Mouse (Mus musculus): ENCODE measurements around the gene Mpz. TPM values are rescaled to one million over a fixed set of nuclear protein-coding genes. Genes with fewer than 3 reads are reported as not detected.

Gene Mpz
- total RNA-seq, 2 experiments from 2014 or later: 478 to 752 TPM

DNA sequence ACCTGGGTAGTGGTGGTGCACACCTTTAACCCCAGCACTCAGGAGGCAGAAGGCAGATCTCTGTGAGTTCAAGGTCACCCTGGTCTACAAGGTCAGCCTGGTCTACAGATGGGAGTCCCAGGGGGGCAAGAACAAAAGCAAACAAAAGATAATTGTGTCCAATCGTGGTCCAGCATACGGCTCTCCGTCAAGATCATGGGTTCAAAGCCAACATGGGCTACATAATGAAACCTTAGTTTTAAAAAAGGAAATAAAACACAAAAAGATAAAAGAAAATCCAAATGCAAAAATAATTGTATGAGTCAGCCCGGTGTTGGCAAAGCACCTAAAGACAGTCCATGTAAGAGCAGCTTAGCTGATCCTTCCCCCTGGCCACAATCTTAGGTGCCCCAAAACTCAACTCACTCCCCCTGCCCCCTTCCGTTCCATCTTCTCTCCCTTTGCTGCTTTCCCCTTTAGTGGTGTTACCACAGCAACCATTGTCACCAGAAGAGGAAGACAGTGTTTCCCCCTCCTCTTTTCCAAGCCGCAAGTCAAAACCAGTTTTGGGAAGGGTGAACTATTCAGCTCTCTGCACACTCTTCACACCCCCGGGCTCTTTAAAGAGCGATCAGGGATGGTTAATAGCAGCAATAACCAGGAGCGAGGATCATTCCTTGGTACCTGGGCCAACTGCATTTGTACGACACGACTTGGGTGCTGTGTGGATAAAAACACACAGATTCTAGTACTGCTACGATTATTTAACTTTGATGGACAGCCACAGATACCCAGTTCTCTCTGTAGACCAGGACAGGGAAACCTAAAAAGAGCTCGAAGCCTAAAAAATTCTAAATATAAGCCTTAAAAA is 37.6 kb downstream of the Mpz start:
- DNase-seq: no peak

DNA sequence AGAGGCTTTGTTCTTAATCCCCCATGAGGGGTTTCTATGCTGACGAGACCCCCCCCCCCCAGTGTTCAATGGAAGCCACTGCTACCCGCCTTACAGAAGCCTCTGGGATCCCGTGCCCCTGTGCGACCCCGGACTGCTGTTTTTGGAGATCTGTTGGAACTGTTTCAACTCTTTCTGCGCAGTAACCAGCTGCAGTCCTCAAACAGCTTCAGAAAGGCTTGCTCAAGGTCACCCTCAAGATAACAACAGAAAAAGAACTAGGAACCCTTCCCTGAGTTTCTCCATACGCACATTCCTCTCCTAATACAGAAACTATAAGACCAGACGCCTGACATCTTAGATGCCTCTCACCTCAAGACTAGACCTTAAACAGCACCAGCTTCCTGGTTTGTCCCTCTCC is 38.5 kb downstream of the Mpz start:
- no peak for DNase-seq

DNA sequence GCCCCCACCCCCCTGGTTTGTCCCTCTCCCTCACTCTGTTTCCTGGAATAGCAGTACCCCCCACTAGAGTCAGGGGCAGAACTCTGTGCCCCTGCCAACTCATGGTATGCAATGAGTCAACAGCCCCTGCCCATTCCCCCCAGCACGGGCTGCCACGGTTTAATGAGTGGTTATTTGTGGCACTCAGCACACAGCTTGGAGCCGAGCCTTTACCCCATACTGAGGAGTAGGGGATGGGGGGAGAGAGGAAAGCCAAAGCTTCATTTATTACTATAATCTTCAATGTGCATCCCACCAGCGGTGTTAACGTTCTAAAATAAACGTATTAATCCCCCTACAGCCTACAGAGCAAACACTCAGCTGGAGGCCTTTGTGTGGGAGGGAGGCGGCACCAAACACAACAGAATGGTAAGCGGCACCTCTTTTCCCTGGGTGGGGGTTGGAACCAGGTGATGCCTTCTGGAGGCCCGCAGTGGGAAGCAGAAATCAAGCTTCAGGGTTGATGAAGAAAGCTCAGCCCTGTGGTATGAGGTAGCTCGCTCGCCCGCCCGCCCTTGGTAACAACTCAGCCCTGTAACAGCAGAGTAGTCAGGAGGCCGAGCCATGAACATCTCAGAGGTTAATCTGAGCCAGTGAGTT is 39.1 kb downstream of the Mpz start:
- DNase-seq: no peak

DNA sequence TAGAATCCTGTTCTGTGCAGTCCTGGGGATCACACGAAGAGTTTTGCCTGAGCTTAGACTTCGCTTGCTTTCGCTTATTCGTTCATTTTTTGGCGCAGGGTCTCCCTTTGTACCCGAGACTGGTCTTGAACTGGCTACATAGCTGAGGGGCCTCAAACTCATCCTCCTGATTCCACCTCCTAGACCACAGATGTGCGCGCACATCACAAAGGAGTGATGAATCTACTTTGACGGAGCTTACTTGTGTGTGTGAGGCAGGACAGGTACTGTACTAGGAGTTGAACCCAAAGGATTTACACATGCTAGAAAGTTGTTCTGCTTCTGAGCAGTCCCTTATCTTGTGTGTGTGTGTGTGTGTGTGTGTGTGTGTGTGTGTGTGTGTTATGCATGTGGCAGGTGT is 40.3 kb downstream of the Mpz start:
- DNase-seq: no peak

DNA sequence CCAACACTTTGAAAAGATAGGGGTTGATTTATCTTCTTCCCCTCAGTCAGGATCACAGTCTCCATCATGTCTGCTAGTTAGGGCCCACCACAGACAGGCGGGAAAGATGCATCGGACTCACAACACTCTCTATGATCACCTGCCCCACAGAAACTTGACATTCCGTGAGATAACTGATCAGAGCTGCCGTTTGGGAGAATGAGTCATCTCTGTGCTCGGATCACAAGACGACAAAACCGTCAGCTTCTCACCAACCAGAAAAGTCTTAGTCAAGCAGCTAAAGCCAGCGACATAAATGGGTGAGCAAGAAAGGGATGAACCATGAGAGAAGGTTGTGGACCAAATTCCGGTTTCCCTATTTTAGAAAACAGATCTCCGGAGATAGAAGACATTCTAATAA is 41.8 kb downstream of the Mpz start:
- DNase-seq: no peak

DNA sequence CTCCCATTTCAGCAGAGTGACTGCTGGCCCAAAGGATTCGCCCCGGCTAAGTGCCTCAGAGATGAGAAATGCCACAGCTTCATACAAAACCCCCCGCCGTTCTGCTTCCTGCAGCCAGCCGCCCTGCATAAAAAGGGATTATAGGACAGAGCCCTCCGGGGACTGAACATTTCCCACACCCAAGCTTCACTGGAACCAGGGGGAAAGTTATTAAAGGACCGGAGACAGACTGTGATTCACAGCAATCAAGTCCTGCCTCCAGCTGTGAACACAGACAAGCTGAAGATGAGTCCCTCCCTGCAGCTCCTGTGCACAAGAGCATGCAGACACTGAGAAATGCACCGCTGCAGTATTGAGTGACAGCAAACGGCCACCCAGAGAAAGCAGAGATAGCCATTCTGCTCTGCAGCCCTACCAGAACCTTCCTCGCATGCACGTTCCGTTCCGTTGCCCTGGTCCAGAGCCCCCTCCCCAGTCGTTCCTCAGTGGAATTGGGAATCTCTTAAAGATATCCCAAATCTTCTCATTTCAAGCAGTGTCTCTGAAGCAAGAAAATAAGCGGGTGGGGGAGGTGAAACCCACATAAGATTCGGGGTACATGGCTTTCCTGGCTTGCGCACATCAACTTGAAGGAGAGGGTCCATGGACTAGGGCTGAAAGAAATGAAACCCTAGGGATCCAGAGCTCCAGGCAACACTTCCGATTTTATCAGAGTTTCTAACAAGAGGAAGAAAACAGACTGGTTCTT is 42.8 kb downstream of the Mpz start:
- DNase-seq: no peak

DNA sequence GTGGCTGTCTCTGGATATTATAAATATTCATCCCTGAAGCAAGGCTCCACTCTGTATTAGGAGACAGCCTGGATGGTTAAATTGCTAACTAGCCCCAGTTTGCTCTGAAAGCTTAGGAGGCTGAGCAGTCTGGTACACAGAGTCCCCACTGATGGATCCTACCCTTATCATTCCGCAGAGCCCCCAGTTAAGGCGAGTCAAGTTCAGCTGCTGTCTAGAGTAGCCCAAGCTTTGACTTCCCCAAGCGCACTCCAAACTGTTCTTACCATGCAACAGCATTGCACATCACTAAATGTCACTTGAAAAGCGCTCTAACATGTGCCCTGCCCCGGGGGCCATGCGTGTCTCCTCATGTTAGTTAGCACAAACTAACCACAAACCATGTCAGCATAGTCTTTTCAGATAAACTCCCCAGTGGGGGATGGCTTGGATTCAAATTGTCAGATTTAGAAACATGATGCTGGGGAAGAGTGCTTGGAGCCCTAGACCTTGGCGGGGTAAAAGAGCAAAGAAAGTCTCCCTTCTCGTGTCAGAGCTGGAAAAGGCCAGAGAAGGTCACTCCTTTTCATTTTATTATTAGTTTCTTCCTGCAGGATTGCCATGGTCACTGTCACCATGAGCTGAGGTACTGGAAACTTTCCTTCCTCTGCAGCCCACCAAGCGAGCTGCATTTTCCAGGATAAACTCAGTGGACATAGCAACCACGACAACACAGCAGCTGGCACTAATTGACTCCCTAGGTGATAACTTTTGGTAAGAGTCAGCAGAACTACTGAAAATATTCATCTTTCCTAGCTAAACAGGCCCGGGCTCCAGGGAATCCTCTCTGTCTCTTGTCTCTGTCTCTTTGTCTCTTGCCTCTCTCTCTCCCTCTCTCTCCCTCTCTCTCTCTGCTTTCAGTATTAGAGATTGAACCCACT is 43.7 kb downstream of the Mpz start:
- DNase-seq: no peak

DNA sequence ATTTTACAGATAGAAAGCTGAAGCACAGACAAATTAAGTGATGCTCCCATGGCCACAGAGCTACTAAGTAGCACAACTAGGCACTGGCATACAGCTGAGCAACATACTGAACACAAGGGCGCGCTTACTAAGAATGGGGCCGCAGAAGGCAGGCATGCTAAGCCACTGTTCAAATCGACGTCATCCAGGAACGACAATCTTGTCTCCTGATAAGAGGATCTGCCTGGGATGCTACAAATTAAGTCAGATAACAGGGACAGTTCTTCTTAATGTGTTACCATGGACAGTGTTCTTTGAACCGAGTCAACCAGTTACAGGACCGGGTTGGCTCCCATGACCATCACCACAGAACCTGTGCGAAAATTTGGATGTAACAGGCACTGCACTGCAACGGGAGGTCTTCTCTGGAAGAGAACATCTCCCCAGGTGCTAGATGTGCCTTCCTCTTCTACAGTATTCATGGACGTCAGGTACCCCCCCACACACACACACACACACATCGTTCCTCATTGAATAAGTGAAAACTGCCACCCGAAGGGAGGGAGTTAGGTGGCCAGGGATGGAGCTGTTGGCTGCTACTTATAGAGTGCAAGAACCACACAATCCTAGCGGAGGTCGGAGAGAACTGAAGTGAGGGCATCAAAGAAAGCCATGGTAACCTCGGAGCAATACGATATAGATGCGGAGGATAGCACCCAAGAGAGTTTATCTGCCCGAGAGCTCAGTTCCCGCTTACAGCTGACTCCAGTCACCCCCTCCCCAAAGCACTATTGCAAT is 44.7 kb downstream of the Mpz start:
- DNase-seq: no peak

DNA sequence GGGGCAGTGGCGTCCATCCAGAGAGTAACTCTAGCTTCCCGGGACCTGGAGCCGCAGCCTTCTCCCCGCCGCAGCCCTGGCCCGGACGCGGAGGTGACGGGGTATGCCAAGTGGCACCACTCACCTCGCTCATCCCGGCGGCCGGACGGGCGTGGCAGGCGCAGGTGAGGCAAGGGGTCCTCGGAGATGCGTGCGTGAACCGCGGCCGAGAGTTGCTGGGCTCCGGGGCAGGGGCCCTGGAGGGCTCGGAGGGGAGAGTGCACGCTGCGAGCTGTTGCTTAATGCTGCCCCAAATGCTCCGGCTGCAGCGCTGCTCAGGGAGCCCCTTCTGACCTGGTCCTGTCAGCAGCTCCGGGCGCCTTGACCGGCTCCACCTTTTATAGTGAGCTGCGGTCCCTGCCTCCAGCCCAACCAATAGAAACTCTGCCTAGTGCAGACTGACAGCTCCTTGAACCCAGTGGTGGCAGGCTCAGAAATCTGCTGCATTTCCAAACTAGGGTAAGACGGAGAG is 45.4 kb downstream of the Mpz start, which contains the start of gene Pcp4l1:
Pcp4l1 (minus strand) TSS at position 382 of the 511 bp plus-strand sequence.
- DNase-seq: peak; percentile 41

DNA sequence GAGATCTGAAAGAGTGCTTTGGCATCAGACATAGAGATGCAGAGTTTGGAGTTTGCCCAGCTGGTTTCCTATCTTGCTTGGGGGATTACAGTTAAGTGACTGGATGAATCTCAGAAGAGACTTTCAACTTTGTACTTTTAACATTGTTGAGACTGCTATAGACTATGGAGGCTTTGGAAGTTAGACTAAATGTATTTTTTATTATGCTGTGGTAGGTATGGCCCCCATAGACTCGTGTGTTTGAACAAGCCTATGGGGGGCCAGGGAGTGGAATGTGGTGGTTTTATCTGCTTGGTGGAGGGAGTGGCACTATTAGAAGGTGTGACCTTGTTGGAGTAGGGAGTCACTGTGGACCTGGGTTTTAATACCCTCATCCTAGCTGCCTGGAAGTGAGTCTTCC is 49.0 kb downstream of the Mpz start:
- DNase-seq: no peak

DNA sequence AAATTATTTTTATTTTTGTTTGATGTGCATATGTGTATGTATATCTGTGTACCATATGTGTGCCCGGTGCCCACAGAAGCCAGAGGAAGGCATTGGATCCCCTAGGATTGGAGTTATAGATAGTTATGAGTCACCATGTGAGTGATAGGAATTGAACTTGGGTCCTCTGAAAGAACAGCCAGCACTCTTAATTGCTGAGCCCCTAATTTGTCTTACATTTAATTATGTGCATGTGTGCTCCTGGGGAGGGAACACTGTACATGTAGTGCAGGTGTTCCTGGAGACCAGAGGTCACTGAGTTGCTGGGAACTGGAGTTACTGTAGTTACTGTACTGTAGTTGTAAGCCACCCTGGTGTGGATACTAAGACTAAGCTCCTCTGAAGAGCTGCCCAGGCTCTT is 50.3 kb downstream of the Mpz start:
- DNase-seq: no peak

DNA sequence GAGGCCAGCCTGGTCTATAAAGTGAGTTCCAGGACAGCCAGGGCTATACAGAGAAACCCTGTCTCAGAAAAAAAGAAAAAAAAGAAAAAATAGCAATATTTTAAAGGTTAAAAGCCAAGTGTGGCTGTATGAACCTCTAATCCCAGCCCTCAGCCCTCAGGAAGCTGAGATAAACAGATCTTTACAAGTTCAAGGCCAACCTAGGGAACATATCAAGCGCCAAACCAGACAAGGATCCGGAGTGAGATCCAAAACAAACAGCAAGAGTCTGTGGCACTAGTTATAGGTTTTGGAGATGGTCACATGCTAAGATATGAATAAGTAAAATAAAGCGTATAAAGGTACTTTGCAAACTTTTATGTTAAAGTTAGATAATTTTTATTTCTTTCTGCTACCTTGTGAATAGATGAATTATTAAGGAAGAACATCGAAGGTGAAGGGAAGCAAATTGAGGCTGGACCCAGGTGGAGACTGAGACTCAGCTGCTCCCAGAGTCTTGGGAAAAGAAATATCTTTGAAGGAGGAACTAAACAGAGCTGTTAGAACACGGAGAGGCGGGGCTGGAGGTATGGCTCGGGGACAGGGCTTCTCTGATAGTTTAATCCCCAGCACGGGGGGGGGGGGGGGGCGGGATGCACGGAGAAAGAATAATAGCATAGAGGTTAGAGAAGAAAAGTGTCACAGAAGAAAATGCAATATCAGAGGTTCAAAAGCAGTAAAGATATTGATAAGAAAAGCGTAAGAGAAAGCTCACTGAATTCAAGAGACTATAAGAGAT is 53.1 kb downstream of the Mpz start:
- DNase-seq: no peak

DNA sequence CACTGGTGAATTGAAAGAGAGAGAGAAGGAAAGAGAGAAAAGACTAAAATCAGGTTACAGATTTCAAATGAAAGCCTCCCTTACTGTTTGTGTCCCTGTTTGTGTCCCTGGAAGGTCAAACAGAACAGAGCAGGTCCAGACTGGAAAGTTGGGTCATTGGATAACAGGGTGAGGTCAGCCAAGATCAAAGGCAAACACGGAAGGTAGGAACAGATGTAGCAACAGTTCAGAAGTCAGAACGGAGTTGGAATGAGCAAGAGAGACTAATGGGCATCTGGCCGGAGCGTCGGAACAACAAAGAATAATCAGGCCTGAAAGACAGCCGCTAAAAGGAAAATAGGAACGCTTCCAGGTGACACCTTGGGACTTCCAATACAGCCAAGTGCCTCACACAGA is 53.7 kb downstream of the Mpz start:
- DNase-seq: no peak

DNA sequence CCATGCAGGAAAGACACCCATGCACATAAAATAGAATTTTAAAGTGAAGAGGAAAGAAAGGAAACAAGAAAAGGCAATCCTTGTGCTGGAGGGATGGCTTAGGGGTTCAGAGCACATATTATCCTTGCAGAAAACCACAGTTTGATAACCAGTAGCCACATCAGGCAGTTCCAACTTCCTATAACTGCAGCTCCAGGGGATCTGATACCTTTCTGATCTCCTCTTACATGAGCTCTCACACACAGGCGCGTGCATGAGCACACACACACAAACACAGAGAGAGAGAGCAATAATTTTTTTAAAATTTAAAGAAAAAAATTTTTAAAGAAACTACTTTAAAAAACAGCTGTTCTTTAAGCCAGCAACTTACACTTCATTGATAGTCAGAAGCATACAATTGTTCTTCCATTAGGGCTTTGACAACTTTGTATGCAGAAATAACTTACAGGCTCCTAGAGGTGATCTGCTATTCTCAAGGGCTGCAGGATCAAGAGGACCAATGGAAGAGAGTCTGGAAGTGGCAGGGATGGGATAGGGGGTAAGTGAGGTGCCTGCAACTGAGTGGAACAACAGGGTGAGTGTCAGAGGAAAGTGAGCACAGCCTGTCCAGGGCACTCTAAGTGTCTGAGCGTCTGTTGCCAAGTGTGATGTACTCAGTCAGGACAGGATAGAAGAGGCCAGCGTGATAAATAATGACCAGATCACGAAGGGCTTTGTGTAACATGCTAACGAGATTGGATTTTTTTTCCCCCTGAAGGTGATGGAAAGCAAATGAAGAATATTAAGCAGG is 55.4 kb downstream of the Mpz start:
- no peak for DNase-seq

DNA sequence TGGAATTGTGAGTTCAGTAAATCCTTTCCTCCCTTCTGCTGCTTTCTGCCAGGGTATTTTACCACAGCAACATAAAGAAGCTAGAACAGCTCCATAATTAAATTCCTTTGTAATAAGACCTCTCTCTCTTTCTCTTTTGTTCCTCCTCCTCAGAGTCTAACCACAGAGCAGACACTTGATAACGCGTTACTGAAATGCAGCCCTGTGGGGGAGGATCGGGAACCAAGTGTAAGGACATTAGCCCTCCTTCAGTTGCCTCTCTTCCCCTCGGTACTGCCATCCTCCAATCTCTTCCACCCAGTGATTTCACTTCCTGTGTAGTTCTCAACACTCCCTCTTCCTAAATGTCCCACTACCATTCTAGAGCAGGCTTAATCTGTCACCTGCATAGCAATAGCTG is 58.9 kb downstream of the Mpz start:
- no peak for DNase-seq
